Mouse (Mus musculus) common myeloid progenitor, adult 5-6 weeks (primary cell): ENCODE results near the gene Pex6. TPM values are rescaled to one million over a fixed set of nuclear protein-coding genes. Genes with fewer than 3 reads are reported as not detected.

ENCODE experiments used
- ATAC-seq: replicated peaks from 2 replicates; pipeline ENCODE4 v1.8.0; 2016; ENCODE audit warnings: low read depth, mild to moderate bottlenecking, moderate TSS enrichment, inconsistent platforms; ENCODE audit not compliant: poor library complexity, severe bottlenecking
- total RNA-seq: library from RNA; stranded (forward); fragments of 200-1000, 187-1606 nt; gene quantifications from 2 replicates; pipeline ENCODE4 v1.2.3, GENCODE M21; 2017

Gene Pex6
- total RNA-seq, 1 experiment from 2014 or later, result 17.7 TPM

DNA sequence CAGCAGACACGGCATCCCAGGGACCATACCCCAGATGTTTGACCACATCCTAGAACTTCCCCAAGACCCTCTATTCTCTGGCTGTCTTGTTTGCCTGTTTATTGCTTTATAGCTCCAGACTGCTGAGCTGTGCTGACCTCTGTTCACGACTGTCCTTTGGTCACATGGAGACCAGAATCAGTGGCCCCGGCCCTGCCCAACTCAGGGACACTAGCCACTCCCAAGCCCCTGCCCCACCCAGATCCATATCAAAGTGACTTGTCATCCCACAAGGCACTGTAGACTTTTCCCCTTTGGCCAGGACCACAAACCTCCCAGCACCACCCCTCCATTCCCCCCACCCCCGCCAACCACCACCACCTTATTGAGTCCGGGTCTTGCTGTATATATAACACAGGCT lies 12.0 kb upstream of the Pex6 start:
- no peak for ATAC-seq

GRCm38 (mm10) chr17:46699912-46700311 lies 11.4 kb upstream of the Pex6 start:
- no peak for ATAC-seq

- no peak for ATAC-seq
Measured at GRCm38 (mm10) chr17:46701489-46701888, 9.8 kb upstream of the Pex6 start.

DNA sequence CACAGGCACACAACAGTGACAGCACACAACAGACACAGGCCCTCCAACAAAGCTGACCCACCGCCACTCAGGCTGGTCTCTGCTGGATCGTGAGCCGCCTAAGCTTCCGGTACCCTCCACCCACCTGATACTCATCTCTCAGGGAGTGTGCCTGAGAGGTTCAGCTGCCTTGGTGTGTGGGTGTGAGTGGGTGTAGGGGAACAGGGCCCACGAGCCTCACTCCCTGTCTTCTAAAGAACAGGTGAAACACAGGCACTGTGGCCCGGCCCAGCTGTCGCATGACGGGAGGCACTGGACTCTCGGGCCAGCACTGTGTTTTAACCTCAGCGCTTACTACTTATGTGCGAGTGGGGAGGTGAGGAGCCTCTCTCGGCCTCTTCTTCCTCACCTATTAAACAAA lies 9.2 kb upstream of the Pex6 start:
- no peak for ATAC-seq

DNA sequence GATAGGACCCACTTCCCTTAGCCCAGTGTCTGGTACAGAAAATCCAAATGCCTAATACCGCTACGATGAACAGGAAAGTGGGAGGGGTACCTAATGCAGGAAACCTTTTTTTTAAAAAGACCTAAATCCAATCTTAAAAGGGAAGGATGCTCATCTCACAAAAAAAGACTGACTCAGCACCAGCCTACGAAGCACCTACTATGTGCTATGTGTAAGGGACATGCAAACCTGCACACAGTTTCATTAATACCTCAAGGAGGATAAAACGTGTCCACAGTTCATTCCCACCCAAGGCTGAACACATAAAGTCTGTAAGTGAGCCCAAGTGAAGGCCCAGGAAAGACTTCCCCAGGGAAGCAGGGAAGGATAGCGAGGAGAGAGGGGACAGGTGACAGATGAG lies 8.8 kb upstream of the Pex6 start:
- no peak for ATAC-seq

DNA sequence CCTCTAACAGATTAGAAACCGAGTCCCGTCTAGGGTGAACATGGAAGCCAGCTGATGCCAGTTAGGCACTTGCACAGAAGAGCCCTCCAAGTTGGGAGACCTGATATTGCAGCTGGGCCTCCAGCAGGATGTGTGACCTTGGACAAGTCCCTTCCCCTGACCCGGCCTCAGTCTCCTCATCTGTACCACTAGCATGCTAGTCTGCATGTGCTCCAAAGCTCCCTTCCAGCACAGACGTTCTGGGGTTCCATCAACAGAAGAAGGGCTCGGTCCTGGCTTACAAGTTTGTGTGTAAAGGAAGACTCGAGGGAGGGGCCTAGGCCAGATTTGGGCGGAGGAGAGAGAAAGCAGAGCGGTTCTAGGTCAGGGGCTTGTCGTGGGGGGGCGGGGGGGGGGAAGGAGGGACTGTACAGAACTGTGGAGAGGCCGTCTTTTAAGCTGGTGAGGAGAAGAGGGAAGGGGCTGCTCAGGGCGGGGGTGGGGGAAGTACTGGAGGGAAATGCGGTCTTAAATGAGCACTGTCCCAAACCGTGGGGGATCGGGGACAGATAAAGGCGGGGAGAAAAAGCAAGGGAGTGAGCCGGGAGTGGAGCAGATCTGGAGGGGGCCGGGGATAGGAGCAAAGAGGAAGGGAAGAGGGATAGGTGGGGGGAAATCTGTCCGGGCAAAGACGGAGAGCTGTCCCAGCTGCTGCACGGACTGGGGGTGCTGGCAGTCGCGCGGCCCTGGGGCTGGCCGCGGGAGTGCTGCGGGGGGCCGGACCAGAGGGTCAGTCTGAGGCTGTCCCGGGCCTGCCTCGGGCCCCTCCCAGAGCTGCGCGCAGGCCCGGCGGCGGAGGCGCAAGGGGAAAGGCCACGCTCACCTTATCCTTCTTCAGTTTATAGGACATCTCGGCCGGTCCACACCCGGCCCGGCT lies 7.0 kb upstream of the Pex6 start:
- no peak for ATAC-seq

GRCm38 (mm10) chr17:46704887-46705835 lies 6.1 kb upstream of the Pex6 start, which contains the start of gene Ppp2r5d:
Gene Ppp2r5d (minus strand): TSS chr17:46705111.
- ATAC-seq, result peak; percentile 96

- ATAC-seq, result no peak
Measured at GRCm38 (mm10) chr17:46706375-46707089, 4.7 kb upstream of the Pex6 start.

GRCm38 (mm10) chr17:46711612-46712271 lies 479 bp downstream of the Pex6 start:
- ATAC-seq, result 0 out of 2 replicates have a peak, but pooled peaks have one; percentile 22

DNA sequence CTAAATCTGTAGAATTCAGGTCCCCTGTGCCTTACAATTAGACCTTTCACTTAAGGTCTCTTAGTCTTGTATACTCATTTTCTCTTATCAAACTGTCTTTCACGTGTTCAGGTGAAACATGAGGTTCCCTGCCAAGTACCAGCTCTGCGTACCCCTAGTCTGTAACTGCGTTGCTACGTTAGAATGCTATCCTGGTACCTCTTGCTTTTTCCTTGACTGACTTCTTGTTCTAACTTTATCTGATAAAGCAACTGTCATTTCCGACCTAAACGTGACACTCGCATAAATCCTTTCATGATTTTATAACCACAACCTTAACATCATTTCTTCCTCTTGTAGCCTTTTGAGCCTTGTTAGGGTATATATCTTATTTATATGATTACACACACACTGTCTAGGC lies 1.2 kb downstream of the Pex6 start:
- ATAC-seq, result peak; percentile 17; the same call in 1 of the 2 replicates

DNA sequence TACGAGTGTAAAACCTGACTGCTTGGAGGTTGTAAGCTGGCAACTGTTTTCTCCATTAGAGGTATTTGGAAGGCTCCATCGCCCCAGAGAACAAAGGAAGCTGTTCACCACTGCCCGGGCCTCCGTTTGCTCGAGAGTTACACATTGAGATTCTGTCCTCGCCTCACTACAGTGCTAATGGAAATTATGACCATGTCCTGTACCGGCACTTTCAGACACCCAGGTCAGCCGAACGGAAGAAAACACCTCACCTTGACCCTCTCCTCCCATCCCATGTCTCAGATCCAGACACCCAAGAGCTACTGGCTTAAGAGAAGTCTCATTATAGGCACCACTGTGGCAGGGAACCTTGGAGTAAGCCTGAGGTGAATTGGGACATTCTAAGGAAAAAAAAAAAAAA lies 2.6 kb downstream of the Pex6 start:
- ATAC-seq, result no peak

- ATAC-seq, result no peak
Measured at GRCm38 (mm10) chr17:46714756-46715481, 3.7 kb downstream of the Pex6 start.

GRCm38 (mm10) chr17:46721077-46721476 lies 9.8 kb downstream of the Pex6 start:
- no peak for ATAC-seq

GRCm38 (mm10) chr17:46724477-46725084 lies 13.3 kb downstream of the Pex6 start:
- ATAC-seq, result no peak

DNA sequence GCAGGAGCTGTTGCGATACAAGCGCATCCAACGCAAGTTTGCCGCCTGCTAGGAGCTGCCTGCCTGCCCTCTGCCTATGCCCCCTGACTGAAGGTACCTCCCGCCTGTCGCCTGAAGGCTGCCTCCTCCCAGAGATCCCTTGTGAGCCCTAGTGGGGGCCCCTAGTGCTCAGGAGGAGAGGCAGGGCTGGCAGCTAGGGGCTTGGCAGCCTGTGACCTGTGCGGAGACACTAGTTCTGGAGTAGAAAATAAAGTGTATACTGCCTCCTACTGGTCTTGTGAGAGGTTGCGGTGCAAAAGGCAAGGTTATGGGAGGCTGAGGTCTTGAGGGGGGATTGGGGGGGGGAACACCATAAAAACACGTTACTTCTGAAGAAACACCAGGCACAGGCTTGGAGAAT lies 14.0 kb downstream of the Pex6 start:
- ATAC-seq, result peak; percentile 73

DNA sequence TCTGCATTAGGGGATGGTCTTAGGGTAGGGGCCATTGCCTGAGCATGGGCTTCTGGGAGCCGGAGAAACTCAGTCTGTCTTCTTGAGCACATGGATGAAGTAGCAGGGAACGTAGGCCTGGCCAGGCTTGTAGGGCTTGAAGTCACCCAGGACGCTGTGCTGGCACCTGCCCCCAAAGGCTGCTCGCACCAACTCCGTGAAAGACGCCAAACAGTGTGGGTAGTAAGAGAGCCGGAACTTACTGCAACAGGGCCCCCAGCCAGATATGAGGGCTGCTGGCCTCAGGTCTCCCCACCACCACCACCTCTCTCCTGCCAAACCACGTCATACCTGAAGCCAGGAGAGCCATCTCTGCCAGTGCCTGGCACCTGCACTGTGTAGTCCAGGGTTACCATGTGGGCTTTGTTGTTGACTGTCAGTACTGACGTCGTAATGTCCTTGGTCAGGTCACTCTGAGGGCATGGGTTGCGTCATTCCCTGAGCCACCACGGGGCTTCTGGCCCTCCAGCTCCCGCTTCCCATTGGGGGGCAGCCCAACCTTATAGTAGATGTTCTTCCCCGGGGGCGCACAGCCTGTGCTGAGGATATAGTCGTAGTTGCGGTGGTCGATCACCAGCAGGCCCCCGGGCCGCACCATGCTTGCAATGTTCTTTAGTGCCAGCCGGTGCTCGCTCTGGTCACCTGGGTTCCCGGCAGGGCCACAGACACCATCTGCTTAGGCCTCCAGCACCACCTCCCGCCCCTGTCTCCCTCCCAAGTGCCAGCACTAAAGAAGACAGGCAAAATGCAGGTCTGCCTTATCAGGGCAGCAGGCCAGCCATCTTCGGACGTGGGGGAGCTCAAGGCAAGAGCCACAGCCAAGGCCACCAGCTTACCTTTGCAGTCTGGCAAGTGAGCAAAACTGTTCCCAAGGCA lies 14.7 kb downstream of the Pex6 start:
- ATAC-seq, result no peak

DNA sequence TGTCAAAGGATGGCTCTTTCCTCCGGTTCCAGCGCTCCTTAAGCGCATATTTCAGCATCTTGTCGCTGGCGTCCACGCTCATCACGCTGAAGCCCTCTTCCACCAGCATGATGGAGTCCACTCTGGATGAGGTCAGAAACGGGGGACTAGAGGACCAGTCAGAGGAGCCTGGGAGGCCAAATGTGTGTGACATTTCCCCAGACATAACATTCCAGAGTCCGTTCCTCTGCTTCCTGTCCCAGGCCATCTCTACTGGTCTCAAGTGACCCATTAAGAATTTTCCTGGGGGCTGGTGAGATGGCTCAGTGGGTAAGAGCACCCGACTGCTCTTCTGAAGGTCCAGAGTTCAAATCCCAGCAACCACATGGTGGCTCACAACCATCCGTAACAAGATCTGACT lies 16.0 kb downstream of the Pex6 start:
- no peak for ATAC-seq

- no peak for ATAC-seq
Measured at GRCm38 (mm10) chr17:46728021-46728420, 16.8 kb downstream of the Pex6 start.
